Mouse (Mus musculus) thymus, adult 2 months (tissue): ENCODE results near the gene Fmnl2. TPM values are rescaled to one million over a fixed set of nuclear protein-coding genes. Genes with fewer than 3 reads are reported as not detected.

Source experiments
- DNase-seq: peaks from one replicate; pipeline ENCODE4 v3.0.0; 2021
- H3K27ac ChIP-seq: fragments of 200-500 bp; 2 replicates; pipeline ENCODE4 v1.5.1; 2012; ENCODE audit warnings: low read length, control low read depth; ENCODE audit not compliant: control insufficient read depth, insufficient read depth
- H3K27me3 ChIP-seq: fragments of 200-500 bp; 2 replicates; pipeline ENCODE4 v1.6.1; 2012; ENCODE audit warnings: mild to moderate bottlenecking, low read length, moderate library complexity, mixed read lengths; ENCODE audit not compliant: control insufficient read depth, insufficient read depth
- H3K36me3 ChIP-seq: fragments of 200-500 bp; 2 replicates; pipeline ENCODE4 v1.6.1; 2012; ENCODE audit warnings: mild to moderate bottlenecking, low read length, moderate library complexity; ENCODE audit not compliant: control insufficient read depth, insufficient read depth
- H3K4me1 ChIP-seq: fragments of 200-500 bp; replicated peaks from 2 replicates; pipeline ENCODE4 v1.6.1; 2012; ENCODE audit warnings: low read length; ENCODE audit not compliant: control insufficient read depth, insufficient read depth
- H3K4me3 ChIP-seq: fragments of 200-500 bp; 2 replicates; pipeline ENCODE4 v1.5.1; 2012; ENCODE audit warnings: mild to moderate bottlenecking, low read length, control low read depth, moderate library complexity; ENCODE audit not compliant: control insufficient read depth, insufficient read depth
- CTCF ChIP-seq: fragments of 200-500 bp; IDR thresholded peaks from 2 replicates; pipeline ENCODE4 v1.5.1; 2012; ENCODE audit warnings: mild to moderate bottlenecking, control low read depth, low read length, moderate library complexity, borderline replicate concordance; ENCODE audit not compliant: control insufficient read depth, poor library complexity, insufficient read depth; ENCODE audit errors: extremely low read depth
- POLR2A ChIP-seq: fragments of 200-500 bp; IDR thresholded peaks from 2 replicates; pipeline ENCODE4 v1.6.1; 2012; ENCODE audit warnings: mild to moderate bottlenecking, low read length, control low read depth, moderate library complexity; ENCODE audit not compliant: control insufficient read depth, poor library complexity, insufficient read depth; ENCODE audit errors: extremely low read depth
- WGBS: fragments of 180-500 bp; shearing (Covaris S2); methylation state at CpG from one replicate; pipeline ENCODE4 v1.1.7; 2018; 5-methylcytosine and 5-hydroxymethylcytosine counted together
- polyA plus RNA-seq: library from polyadenylated mRNA; depleted of rRNA; stranded (reverse); fragments of >200 nt; gene quantifications from 2 replicates; pipeline ENCODE4 v1.2.3, GENCODE M21; 2012

Fmnl2 gene
- polyA plus RNA-seq, 1 experiment = 5.0 TPM

DNA sequence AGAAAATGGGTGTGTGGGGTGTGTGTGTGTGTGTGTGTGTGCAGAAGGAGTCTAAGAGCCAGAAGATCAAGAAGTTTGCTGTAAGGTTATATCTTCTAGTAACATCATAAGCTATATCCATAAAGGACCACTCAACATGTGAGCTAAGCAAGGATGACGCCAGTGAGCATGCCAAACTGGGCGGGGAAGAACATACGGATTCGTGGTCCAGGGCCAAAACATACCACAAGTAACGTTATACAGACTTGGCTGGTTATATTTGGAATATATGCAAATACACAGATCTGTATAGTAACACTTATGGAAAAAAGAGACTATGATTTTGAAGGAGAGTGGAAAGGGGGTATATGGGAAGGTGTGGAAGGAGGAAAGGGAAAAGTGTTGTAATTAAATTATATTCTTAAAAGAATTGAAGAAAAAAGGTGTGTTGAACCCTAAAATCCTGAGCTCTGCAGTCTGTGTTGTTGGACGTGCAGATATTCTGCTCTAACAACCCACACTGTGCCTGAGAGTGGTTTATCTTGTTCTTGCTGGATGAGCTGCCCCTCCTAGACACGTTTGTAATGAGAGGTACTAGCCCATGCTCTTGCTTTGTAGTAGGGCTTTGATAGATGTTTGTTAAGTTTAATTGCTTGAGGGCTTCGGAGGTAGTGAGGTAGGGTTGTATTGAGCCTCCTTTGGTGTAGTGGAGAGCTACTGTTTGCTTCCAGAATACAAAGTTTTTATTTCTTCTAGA lies 45.7 kb downstream of the Fmnl2 start:
- DNase-seq = no peak
- Histone ChIP-seq H3K4me3 (no peak overlapping the region), H3K27me3 (no peaks in the 10 kb centered on the region), H3K27ac (no peak overlapping the region), H3K36me3 (no peaks in the 10 kb centered on the region), H3K4me1 (no peaks in the 10 kb centered on the region)
- 83% methylated on average over 8 of the region's 8 CpGs for WGBS
- no peak for TF ChIP-seq POLR2A
- TF ChIP-seq CTCF = no peak

DNA sequence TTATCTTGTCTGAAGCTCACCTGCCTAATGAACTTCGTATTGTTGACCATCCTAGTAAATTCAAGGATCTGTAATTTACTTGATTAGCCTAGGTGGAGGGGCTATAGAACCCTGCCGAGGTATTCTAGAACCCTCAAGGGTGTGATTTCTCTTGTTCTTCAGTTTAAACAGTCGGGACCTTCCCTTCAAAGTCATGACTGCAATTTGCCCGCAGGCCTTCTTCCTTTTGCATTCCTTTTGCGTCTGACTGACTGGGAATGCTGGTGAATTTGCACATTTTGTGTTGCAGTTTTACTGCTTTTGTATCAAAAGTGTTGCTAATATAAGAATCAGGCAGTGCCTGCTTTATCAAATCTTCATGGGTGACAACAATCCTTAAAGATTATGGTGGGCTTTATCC lies 46.9 kb downstream of the Fmnl2 start:
- TF ChIP-seq POLR2A (no peak), CTCF (no peak)
- no peaks in the 10 kb centered on the region for H3K36me3 ChIP-seq
- H3K4me1 ChIP-seq = no peaks in the 10 kb centered on the region
- H3K27me3 ChIP-seq = no peaks in the 10 kb centered on the region
- H3K27ac ChIP-seq = no peak overlapping the region
- no peak overlapping the region for H3K4me3 ChIP-seq
- DNase-seq = no peak
- WGBS = 92% methylated on average over 5 of the region's 5 CpGs

- Histone ChIP-seq H3K27ac (no peak overlapping the region), H3K36me3 (no peaks in the 10 kb centered on the region), H3K4me3 (no peak overlapping the region), H3K4me1 (no peaks in the 10 kb centered on the region; the same call in 1 of the 2 replicates), H3K27me3 (no peaks in the 10 kb centered on the region)
- DNase-seq = no peak
- WGBS = 25% methylated on average over 2 of the region's 2 CpGs
- TF ChIP-seq CTCF (no peak), POLR2A (no peak)
These were observed 55.7 kb downstream of the Fmnl2 start for GRCm38 (mm10) chr2:52913311-52913710.

DNA sequence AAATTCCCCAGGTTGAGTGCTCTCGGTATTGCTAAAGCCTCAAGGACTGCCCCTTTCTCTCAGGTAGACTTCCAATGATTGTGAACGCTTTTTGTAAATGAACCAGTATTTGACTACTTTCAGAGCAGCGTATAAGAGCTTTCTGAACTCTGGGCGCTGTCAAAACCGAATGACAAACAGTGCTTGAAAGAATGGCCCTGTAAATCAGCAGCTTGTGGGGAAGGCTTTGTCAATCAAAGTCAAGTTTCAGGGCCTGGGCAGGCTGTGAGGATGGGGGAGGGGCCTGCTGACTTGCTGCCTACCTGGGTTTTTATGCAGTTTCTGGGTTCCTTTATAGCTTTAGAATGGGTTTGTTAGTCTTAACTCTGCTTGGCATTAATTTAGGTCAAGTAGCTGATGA lies 56.1 kb downstream of the Fmnl2 start:
- no peak for DNase-seq
- Histone ChIP-seq H3K4me1 (no peaks in the 10 kb centered on the region; the same call in 1 of the 2 replicates), H3K27ac (no peak overlapping the region), H3K27me3 (no peaks in the 10 kb centered on the region), H3K36me3 (no peaks in the 10 kb centered on the region), H3K4me3 (no peak overlapping the region)
- TF ChIP-seq CTCF = no peak
- TF ChIP-seq POLR2A = no peak
- WGBS = 49% methylated on average over 5 of the region's 5 CpGs

DNA sequence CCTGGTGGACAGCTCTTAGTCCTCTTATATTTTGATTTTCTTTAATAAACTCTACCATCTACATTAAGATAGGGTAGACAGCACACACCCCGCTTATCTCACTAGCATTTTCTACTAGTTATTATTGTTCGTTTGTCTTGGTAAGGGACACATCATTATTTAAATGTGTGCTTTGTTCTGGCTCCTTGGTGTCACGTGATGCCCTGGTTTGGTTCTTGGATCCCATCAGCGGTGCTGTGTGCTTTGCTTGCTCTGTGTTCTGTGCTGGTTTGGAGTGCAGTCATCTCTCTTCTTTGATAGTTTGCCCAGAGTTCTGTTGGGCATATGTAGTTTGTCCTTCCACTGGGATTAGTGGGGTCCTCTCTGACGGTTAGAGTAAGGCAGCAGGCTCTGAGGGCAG lies 57.9 kb downstream of the Fmnl2 start:
- TF ChIP-seq POLR2A (no peak), CTCF (no peak)
- Histone ChIP-seq H3K27me3 (no peaks in the 10 kb centered on the region), H3K27ac (no peak overlapping the region), H3K36me3 (no peaks in the 10 kb centered on the region), H3K4me1 (peaks cover under 1% of the 10 kb centered on the region; the same call in 1 of the 2 replicates), H3K4me3 (no peak overlapping the region)
- WGBS = 95% methylated on average over 5 of the region's 5 CpGs
- no peak for DNase-seq

DNA sequence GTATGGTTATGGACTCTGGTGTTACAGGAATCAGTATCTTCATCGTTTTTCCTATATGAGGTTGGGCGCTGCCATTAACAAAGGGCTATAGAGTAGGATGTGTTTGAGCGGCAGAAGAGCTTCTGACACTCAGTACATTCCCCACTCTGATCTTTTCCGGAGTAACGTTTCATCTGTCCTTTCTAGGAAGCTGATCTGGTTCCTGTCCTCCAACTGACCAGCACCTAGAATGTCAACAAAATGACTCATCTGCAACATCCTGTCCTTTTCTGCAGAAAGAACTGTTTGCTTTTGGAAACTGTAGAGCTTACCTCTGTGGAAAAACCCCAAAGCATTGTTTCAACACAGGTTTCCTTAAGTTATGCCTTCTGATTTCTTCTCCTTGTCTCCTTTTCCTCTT lies 60.4 kb downstream of the Fmnl2 start:
- H3K27me3 ChIP-seq = no peaks in the 10 kb centered on the region
- TF ChIP-seq CTCF (no peak), POLR2A (no peak)
- H3K27ac ChIP-seq = no peak overlapping the region
- H3K4me3 ChIP-seq = no peak overlapping the region
- no peaks in the 10 kb centered on the region for H3K36me3 ChIP-seq
- peaks cover 2% of the 10 kb centered on the region; the same call in 1 of the 2 replicates for H3K4me1 ChIP-seq
- DNase-seq = no peak
- WGBS = 95% methylated on average over 5 of the region's 5 CpGs

DNA sequence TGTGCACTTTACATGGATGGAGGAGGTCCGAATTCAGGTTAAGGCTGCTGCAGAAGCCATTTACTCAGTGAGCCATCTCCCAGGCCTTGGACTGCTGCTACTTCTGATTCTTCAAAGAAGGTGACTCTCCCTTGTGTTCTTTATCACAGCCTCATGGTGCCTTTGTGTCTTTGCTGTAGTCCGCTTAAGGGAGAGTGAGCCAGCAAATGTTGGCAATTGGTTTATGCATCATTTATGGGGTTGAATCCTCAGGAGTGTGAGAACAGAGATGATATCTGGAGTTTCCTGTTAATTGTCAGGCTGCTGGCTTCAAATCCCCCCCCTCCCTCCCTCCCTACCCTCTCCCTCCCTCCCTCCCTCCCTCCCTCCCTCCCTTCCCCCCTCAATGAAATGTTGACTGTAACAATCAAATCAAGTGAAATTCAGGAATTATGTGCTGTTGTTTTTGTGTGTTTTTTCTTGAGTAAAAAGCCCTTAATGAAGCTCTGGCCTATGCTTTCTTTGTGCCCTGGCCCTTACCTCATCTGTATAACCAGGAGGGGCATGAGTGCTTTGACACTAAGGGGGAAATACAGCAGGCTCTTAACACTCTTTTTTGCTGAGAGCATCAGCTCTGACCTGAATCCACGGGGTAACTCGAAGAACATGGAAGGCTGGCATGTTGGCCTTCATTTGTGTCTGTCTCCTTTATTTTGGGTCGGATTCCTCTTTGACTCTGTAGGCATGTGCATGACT lies 63.2 kb downstream of the Fmnl2 start:
- Histone ChIP-seq H3K4me3 (no peak overlapping the region), H3K36me3 (no peaks in the 10 kb centered on the region), H3K4me1 (0 out of 2 replicates have a peak, but pooled peaks cover 2% of the 10 kb centered on the region), H3K27ac (no peak overlapping the region), H3K27me3 (no peaks in the 10 kb centered on the region)
- TF ChIP-seq CTCF (no peak), POLR2A (no peak)
- no peak for DNase-seq
- WGBS = 95% methylated on average over 5 of the region's 5 CpGs
